Mouse (Mus musculus): ENCODE results near the gene Thoc2. TPM values are rescaled to one million over a fixed set of nuclear protein-coding genes. Genes with fewer than 3 reads are reported as not detected.

The Thoc2 gene
- polyA plus RNA-seq, 1 experiment from 2014 or later, result 107 TPM

DNA sequence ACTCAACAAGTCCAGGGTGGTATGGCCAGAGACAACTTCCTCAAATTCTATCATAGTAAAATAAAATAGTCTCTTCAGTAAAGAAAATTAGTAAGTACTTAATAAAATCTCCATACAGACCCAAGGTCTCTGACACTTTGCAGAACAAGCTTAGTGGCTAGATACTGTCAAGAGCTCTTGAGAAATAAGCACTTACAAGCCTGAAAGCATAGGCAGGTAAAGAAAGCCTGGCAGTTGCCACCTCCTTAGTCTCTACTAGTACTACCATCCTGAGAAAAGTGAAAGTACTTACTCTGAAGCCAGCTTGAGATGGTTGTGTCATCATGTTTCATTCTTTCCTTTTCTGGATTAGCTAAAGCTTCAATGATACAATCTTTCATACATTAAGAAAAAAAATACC, 82.7 kb downstream of the Thoc2 start:
- no peaks in the 10 kb centered on the region for H3K9me3 ChIP-seq (replicated peaks)
- no peak overlapping the region for H3K4me3 ChIP-seq
- no peak for ATAC-seq (ENCODE audit: low FRiP score)
- no peak overlapping the region for H3K9ac ChIP-seq
- H3K36me3 ChIP-seq, result no peaks in the 10 kb centered on the region
- H3K27me3 ChIP-seq, result no peaks in the 10 kb centered on the region
- no peaks in the 10 kb centered on the region for H3K4me1 ChIP-seq
- H3K4me2 ChIP-seq (replicated peaks), result no peak overlapping the region
- H3K27ac ChIP-seq, result no peak overlapping the region

DNA sequence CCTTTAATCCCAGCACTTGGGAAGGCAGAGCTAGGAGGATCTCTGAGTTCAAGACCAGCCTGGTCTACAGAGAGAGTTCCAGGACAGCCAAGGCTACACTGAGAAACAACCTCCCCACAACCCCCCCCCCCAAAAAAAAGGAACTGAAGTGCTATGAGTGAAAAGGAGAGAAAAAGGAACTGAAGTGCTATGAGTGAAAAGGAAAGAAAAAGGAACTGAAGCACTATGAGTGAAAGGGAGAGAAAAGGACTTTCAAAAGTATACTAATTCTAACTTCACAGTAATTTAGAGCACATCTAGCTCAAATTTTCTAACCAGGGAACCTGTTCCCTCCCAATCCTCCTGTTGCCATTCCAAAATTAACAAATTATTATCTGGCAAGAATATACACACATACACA, 114.9 kb downstream of the Thoc2 start:
- no peaks in the 10 kb centered on the region for H3K9me3 ChIP-seq (replicated peaks)
- no peaks in the 10 kb centered on the region for H3K36me3 ChIP-seq
- no peak overlapping the region for H3K9ac ChIP-seq
- ATAC-seq (ENCODE audit: low FRiP score), result no peak
- H3K4me3 ChIP-seq, result no peak overlapping the region
- no peak overlapping the region for H3K4me2 ChIP-seq (replicated peaks)
- no peaks in the 10 kb centered on the region for H3K4me1 ChIP-seq
- no peak overlapping the region for H3K27ac ChIP-seq
- no peaks in the 10 kb centered on the region for H3K27me3 ChIP-seq

DNA sequence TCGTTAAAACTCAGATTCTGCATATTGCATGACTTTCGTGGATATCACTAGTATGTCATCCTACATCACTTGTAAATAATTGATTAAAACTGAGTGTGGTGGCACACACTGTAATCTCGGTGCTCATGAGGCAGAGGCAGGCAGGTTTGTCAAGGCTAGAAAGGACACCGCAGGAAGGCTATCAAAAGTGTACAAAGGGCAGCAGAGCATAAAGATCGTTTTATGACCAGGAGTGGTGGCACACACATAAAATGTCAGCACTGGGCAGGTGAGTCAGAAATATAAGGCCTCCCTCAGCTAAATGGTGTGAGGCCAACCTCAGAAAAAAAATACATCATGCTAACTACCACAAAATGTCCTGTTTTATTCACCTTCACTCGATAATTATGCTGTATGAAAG, 127.2 kb downstream of the Thoc2 start:
- Histone ChIP-seq H3K4me2 (replicated peaks) (no peak overlapping the region), H3K27me3 (no peaks in the 10 kb centered on the region), H3K27ac (no peak overlapping the region), H3K36me3 (peaks cover 4% of the 10 kb centered on the region; the same call in 1 of the 2 replicates), H3K4me1 (no peaks in the 10 kb centered on the region), H3K9me3 (replicated peaks) (no peaks in the 10 kb centered on the region), H3K4me3 (no peak overlapping the region), H3K9ac (no peak overlapping the region)
- 93% methylated on average over 6 of the region's 6 CpGs for WGBS
- ATAC-seq (ENCODE audit: low FRiP score), result no peak

Small RNAs within 50 kb of the gene (microRNA-seq; reads per million reads assigned to microRNA genes)
- not detected for gene Gm44490

Other genes starting within 250 kb of the Thoc2 start
- 11.5 and 12.3 TPM in 2 replicates for gene Xiap, start 139.0 kb upstream of the Thoc2 start, polyA plus RNA-seq (2016; fragmentation: Nextera tagmentation; extraction: Ambion mirVana)
- 42.3 and 44.7 TPM in 2 replicates for gene Stag2, start 228.6 kb upstream of the Thoc2 start, polyA plus RNA-seq (2016; fragmentation: Nextera tagmentation; extraction: Ambion mirVana)

Data from hindbrain, embryonic 12.5 days (tissue).